Mouse (Mus musculus) right cerebral cortex, postnatal 14 days (tissue): ENCODE results near the gene Rab3gap1.
"Not testable (repeated sequence)": the region's sequence is repeated elsewhere in the genome, so short reads cannot be mapped to it uniquely, and the experiment has no call there.

Source experiments
- DNase-seq: peaks from one replicate; pipeline ENCODE4 v3.0.0; 2022

The Rab3gap1 gene

GRCm38 (mm10) chr1:127933405-127933804, 64.8 kb downstream of the Rab3gap1 start:
- DNase-seq: no peak

- DNase-seq: peak; percentile 39
These were observed 65.7 kb downstream of the Rab3gap1 start for GRCm38 (mm10) chr1:127934322-127934721.

- no peak for DNase-seq
These were observed 68.7 kb downstream of the Rab3gap1 start for GRCm38 (mm10) chr1:127937277-127937676.

- DNase-seq: no peak
These were observed 73.7 kb downstream of the Rab3gap1 start for GRCm38 (mm10) chr1:127942231-127942630.

- no peak for DNase-seq
These were observed 74.9 kb downstream of the Rab3gap1 start for GRCm38 (mm10) chr1:127943516-127943915.

GRCm38 (mm10) chr1:127945696-127946575, 77.4 kb downstream of the Rab3gap1 start:
- no peak for DNase-seq

- DNase-seq: no peak
These were observed 78.2 kb downstream of the Rab3gap1 start for GRCm38 (mm10) chr1:127946615-127947249.

- DNase-seq: peak; percentile 66
These were observed 80.2 kb downstream of the Rab3gap1 start for GRCm38 (mm10) chr1:127948748-127949147.

GRCm38 (mm10) chr1:127952276-127952675, 83.7 kb downstream of the Rab3gap1 start:
- DNase-seq: no peak

- not testable (repeated sequence) for DNase-seq
These were observed 85.6 kb downstream of the Rab3gap1 start for GRCm38 (mm10) chr1:127954198-127954597.

- DNase-seq: no peak
These were observed 86.2 kb downstream of the Rab3gap1 start for GRCm38 (mm10) chr1:127954800-127955199.

GRCm38 (mm10) chr1:127956524-127956923, 88.0 kb downstream of the Rab3gap1 start:
- DNase-seq: no peak

- no peak for DNase-seq
These were observed 90.2 kb downstream of the Rab3gap1 start for GRCm38 (mm10) chr1:127958801-127959200.

- DNase-seq: no peak
These were observed 90.7 kb downstream of the Rab3gap1 start for GRCm38 (mm10) chr1:127959312-127959718.

- DNase-seq: no peak
These were observed 92.6 kb downstream of the Rab3gap1 start for GRCm38 (mm10) chr1:127961140-127961539.

- DNase-seq: no peak
These were observed 94.8 kb downstream of the Rab3gap1 start for GRCm38 (mm10) chr1:127963326-127963725.

GRCm38 (mm10) chr1:127970870-127971269, 102.3 kb downstream of the Rab3gap1 start:
- DNase-seq: no peak

GRCm38 (mm10) chr1:127974082-127974481, 105.5 kb downstream of the Rab3gap1 start:
- DNase-seq: no peak

GRCm38 (mm10) chr1:127975676-127976075, 107.1 kb downstream of the Rab3gap1 start:
- no peak for DNase-seq

- DNase-seq: no peak
These were observed 107.5 kb downstream of the Rab3gap1 start for GRCm38 (mm10) chr1:127976106-127976505.

- no peak for DNase-seq
These were observed 109.6 kb downstream of the Rab3gap1 start for GRCm38 (mm10) chr1:127978125-127978524.

- DNase-seq: no peak
These were observed 112.5 kb downstream of the Rab3gap1 start for GRCm38 (mm10) chr1:127980911-127981559.

- no peak for DNase-seq
These were observed 113.7 kb downstream of the Rab3gap1 start for GRCm38 (mm10) chr1:127982268-127982667.
